In the genomic region with DNA sequence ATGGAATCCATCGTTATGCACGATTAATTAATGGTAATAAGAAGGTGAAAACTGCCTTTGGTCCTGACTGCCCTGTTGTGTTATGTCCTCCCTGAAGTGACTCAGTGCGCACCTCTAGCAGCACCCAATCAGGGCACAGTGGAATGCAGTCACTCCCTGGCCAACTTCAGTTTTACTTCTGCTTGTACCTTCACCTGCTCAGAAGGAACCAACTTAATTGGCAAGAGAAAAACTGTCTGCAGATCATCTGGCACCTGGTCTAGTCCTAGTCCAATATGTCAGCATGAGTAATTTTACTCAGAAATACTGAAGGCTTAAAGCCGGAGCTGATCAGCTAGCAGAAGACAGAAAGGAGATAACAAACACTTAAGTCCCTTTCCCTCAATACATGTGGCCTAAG, we compare ENCODE assay signal across 18 mouse cellular contexts. TPM values are rescaled to one million over a fixed set of nuclear protein-coding genes. Genes with fewer than 3 reads are reported as not detected.
"Had no signal": no experiment of that assay in that cellular context is flagged by ENCODE, and none has a peak within 500 bp of the region (broad histone marks: within the 10 kb centered on the region; RNA-seq: fewer than 3 reads in every experiment).

No protein-coding gene starts in this region.

- H3K27me3 ChIP-seq: limb, embryonic 13.5 days; liver, embryonic 13.5 days; midbrain, embryonic 12.5 days; midbrain, embryonic 15.5 days; neural tube, embryonic 13.5 days had no signal

- H3K27ac ChIP-seq: limb, embryonic 10.5 days; limb, embryonic 13.5 days; liver, embryonic 13.5 days; macrophage; midbrain, embryonic 12.5 days; midbrain, embryonic 15.5 days; neural tube, embryonic 13.5 days; stomach, postnatal 0 days had no signal

- H3K4me2 ChIP-seq: limb, embryonic 13.5 days; liver, embryonic 13.5 days; lung, embryonic 14.5 days; midbrain, embryonic 12.5 days; midbrain, embryonic 15.5 days; neural tube, embryonic 13.5 days had no signal

- H3K4me3 ChIP-seq: limb, embryonic 10.5 days; limb, embryonic 13.5 days; liver, embryonic 13.5 days; midbrain, embryonic 12.5 days; midbrain, embryonic 15.5 days; neural tube, embryonic 13.5 days had no signal

- H3K36me3 ChIP-seq: limb, embryonic 10.5 days; limb, embryonic 13.5 days; liver, embryonic 13.5 days; midbrain, embryonic 12.5 days; midbrain, embryonic 15.5 days; neural tube, embryonic 13.5 days had no signal

- H3K9me3 ChIP-seq: limb, embryonic 10.5 days; limb, embryonic 13.5 days; liver, embryonic 13.5 days; midbrain, embryonic 12.5 days; midbrain, embryonic 15.5 days; neural tube, embryonic 13.5 days had no signal

- H3K9ac ChIP-seq: limb, embryonic 13.5 days; liver, embryonic 13.5 days; lung, embryonic 14.5 days; midbrain, embryonic 12.5 days; midbrain, embryonic 15.5 days; neural tube, embryonic 13.5 days had no signal

- ATAC-seq: lung, postnatal 0 days; midbrain, embryonic 15.5 days had no signal

- DNase-seq: kidney, adult 11 months; kidney, adult 8-10 months; kidney, postnatal 14 days; kidney, postnatal 4 days; liver; liver, embryonic 13.5 days; lung, embryonic 14.5 days; retina, postnatal 1 day; right cerebral cortex, postnatal 25 days had no signal

- H3K4me1 ChIP-seq: limb, embryonic 10.5 days; limb, embryonic 13.5 days; midbrain, embryonic 12.5 days; midbrain, embryonic 15.5 days; neural tube, embryonic 13.5 days had no signal

RNA-seq across cellular contexts. Expression of a gene that starts 8.7 kb away (rescaled TPM):
- polyA plus RNA-seq: limb, embryonic 10.5 days; limb, embryonic 13.5 days; midbrain, embryonic 12.5 days had no signal

RNA-seq across cellular contexts. Expression of a gene that starts 22.4 kb away (rescaled TPM):
- polyA plus RNA-seq: limb, embryonic 10.5 days; liver, embryonic 13.5 days; lung, embryonic 14.5 days; lung, postnatal 0 days; macrophage; midbrain, embryonic 12.5 days; midbrain, embryonic 15.5 days; neural tube, embryonic 13.5 days; stomach, embryonic 14.5 days had no signal

RNA-seq across cellular contexts. Expression of a gene that starts 44.6 kb away (rescaled TPM):
- polyA plus RNA-seq: limb, embryonic 13.5 days; lung, embryonic 14.5 days; midbrain, embryonic 12.5 days; midbrain, embryonic 15.5 days; neural tube, embryonic 13.5 days; stomach, embryonic 14.5 days had no signal
